Mouse (Mus musculus): ENCODE data around the gene Gfod2. TPM values are rescaled to one million over a fixed set of nuclear protein-coding genes. Genes with fewer than 3 reads are reported as not detected.

Gfod2 gene
- polyA plus RNA-seq, 1 experiment from 2014 or later: 22.4 TPM

GRCm38 (mm10) chr8:105794009-105794598, 35.6 kb upstream of the Gfod2 start:
- H3K9me3 ChIP-seq (ENCODE audit: control insufficient read depth, low read length): no peaks in the 10 kb centered on the region
- no peak overlapping the region for H3K9ac ChIP-seq (ENCODE audit: low read length)
- H3K27ac ChIP-seq (ENCODE audit: low read length): no peak overlapping the region
- peak; percentile 42; the same call in 1 of the 2 replicates for ATAC-seq (ENCODE audit: low read depth)
- 71% methylated on average over 3 of the region's 3 CpGs for WGBS
- H3K4me3 ChIP-seq (ENCODE audit: low read length): no peak overlapping the region
- no peaks in the 10 kb centered on the region for H3K36me3 ChIP-seq (ENCODE audit: control insufficient read depth, insufficient read depth, low read length)
- no peaks in the 10 kb centered on the region for H3K27me3 ChIP-seq (ENCODE audit: control insufficient read depth, insufficient read depth, low read depth, low read length)
- no peak overlapping the region for H3K4me2 ChIP-seq (ENCODE audit: low read depth, low read length)
- H3K4me1 ChIP-seq (replicated peaks; ENCODE audit: control insufficient read depth, insufficient read depth, low read length): peaks cover 9% of the 10 kb centered on the region

- no peak overlapping the region for H3K4me3 ChIP-seq (ENCODE audit: low read length)
- no peaks in the 10 kb centered on the region for H3K27me3 ChIP-seq (ENCODE audit: control insufficient read depth, insufficient read depth, low read depth, low read length)
- 88% methylated on average over 1 of the region's 1 CpGs for WGBS
- H3K4me2 ChIP-seq (ENCODE audit: low read depth, low read length): no peak overlapping the region
- ATAC-seq (ENCODE audit: low read depth): no peak
- H3K9ac ChIP-seq (ENCODE audit: low read length): no peak overlapping the region
- no peak overlapping the region for H3K27ac ChIP-seq (ENCODE audit: low read length)
- H3K36me3 ChIP-seq (ENCODE audit: control insufficient read depth, insufficient read depth, low read length): no peaks in the 10 kb centered on the region
- H3K9me3 ChIP-seq (ENCODE audit: control insufficient read depth, low read length): no peaks in the 10 kb centered on the region
- peaks cover 3% of the 10 kb centered on the region; the same call in 1 of the 2 replicates for H3K4me1 ChIP-seq (replicated peaks; ENCODE audit: control insufficient read depth, insufficient read depth, low read length)
Observed at GRCm38 (mm10) chr8:105793331-105793730, 34.9 kb upstream of the Gfod2 start.

GRCm38 (mm10) chr8:105789626-105790025, 31.2 kb upstream of the Gfod2 start:
- Histone ChIP-seq H3K4me1 (replicated peaks; ENCODE audit: control insufficient read depth, insufficient read depth, low read length) (peaks cover 3% of the 10 kb centered on the region; the same call in 1 of the 2 replicates), H3K4me2 (ENCODE audit: low read depth, low read length) (no peak overlapping the region), H3K27me3 (ENCODE audit: control insufficient read depth, insufficient read depth, low read depth, low read length) (no peaks in the 10 kb centered on the region), H3K4me3 (ENCODE audit: low read length) (no peak overlapping the region), H3K9ac (ENCODE audit: low read length) (no peak overlapping the region), H3K27ac (ENCODE audit: low read length) (no peak overlapping the region), H3K9me3 (ENCODE audit: control insufficient read depth, low read length) (no peaks in the 10 kb centered on the region), H3K36me3 (ENCODE audit: control insufficient read depth, insufficient read depth, low read length) (no peaks in the 10 kb centered on the region)
- no peak for ATAC-seq (ENCODE audit: low read depth)

- Histone ChIP-seq H3K4me1 (replicated peaks; ENCODE audit: control insufficient read depth, insufficient read depth, low read length) (peaks cover 3% of the 10 kb centered on the region; the same call in 1 of the 2 replicates), H3K36me3 (ENCODE audit: control insufficient read depth, insufficient read depth, low read length) (no peaks in the 10 kb centered on the region), H3K27me3 (ENCODE audit: control insufficient read depth, insufficient read depth, low read depth, low read length) (no peaks in the 10 kb centered on the region), H3K4me2 (ENCODE audit: low read depth, low read length) (no peak overlapping the region), H3K27ac (ENCODE audit: low read length) (no peak overlapping the region), H3K9me3 (ENCODE audit: control insufficient read depth, low read length) (no peaks in the 10 kb centered on the region), H3K4me3 (ENCODE audit: low read length) (no peak overlapping the region), H3K9ac (ENCODE audit: low read length) (no peak overlapping the region)
- 51% methylated on average over 4 of the region's 4 CpGs for WGBS
- ATAC-seq (ENCODE audit: low read depth): no peak
Observed at GRCm38 (mm10) chr8:105788927-105789326, 30.5 kb upstream of the Gfod2 start.

GRCm38 (mm10) chr8:105788241-105788640, 29.8 kb upstream of the Gfod2 start:
- no peaks in the 10 kb centered on the region for H3K27me3 ChIP-seq (ENCODE audit: control insufficient read depth, insufficient read depth, low read depth, low read length)
- no peak overlapping the region for H3K27ac ChIP-seq (ENCODE audit: low read length)
- no peak for ATAC-seq (ENCODE audit: low read depth)
- 91% methylated on average over 2 of the region's 2 CpGs for WGBS
- no peak overlapping the region for H3K4me2 ChIP-seq (ENCODE audit: low read depth, low read length)
- no peaks in the 10 kb centered on the region for H3K36me3 ChIP-seq (ENCODE audit: control insufficient read depth, insufficient read depth, low read length)
- H3K9me3 ChIP-seq (ENCODE audit: control insufficient read depth, low read length): no peaks in the 10 kb centered on the region
- no peak overlapping the region for H3K4me3 ChIP-seq (ENCODE audit: low read length)
- H3K4me1 ChIP-seq (replicated peaks; ENCODE audit: control insufficient read depth, insufficient read depth, low read length): no peaks in the 10 kb centered on the region
- no peak overlapping the region for H3K9ac ChIP-seq (ENCODE audit: low read length)

GRCm38 (mm10) chr8:105780298-105780697, 21.8 kb upstream of the Gfod2 start:
- Histone ChIP-seq H3K27me3 (ENCODE audit: control insufficient read depth, insufficient read depth, low read depth, low read length) (no peaks in the 10 kb centered on the region), H3K9ac (ENCODE audit: low read length) (no peak overlapping the region), H3K9me3 (ENCODE audit: control insufficient read depth, low read length) (no peaks in the 10 kb centered on the region), H3K4me2 (ENCODE audit: low read depth, low read length) (no peak overlapping the region), H3K4me1 (replicated peaks; ENCODE audit: control insufficient read depth, insufficient read depth, low read length) (no peaks in the 10 kb centered on the region), H3K4me3 (ENCODE audit: low read length) (no peak overlapping the region), H3K36me3 (ENCODE audit: control insufficient read depth, insufficient read depth, low read length) (peaks cover 30% of the 10 kb centered on the region), H3K27ac (ENCODE audit: low read length) (no peak overlapping the region)
- no peak for ATAC-seq (ENCODE audit: low read depth)
- WGBS: 87% methylated on average over 5 of the region's 5 CpGs

- H3K36me3 ChIP-seq (ENCODE audit: control insufficient read depth, insufficient read depth, low read length): peaks cover 37% of the 10 kb centered on the region
- H3K4me1 ChIP-seq (replicated peaks; ENCODE audit: control insufficient read depth, insufficient read depth, low read length): no peaks in the 10 kb centered on the region
- H3K4me3 ChIP-seq (ENCODE audit: low read length): no peak overlapping the region
- no peak overlapping the region for H3K9ac ChIP-seq (ENCODE audit: low read length)
- no peak for ATAC-seq (ENCODE audit: low read depth)
- no peak overlapping the region for H3K27ac ChIP-seq (ENCODE audit: low read length)
- no peaks in the 10 kb centered on the region for H3K9me3 ChIP-seq (ENCODE audit: control insufficient read depth, low read length)
- H3K27me3 ChIP-seq (ENCODE audit: control insufficient read depth, insufficient read depth, low read depth, low read length): no peaks in the 10 kb centered on the region
- WGBS: 79% methylated on average over 2 of the region's 2 CpGs
- no peak overlapping the region for H3K4me2 ChIP-seq (ENCODE audit: low read depth, low read length)
Observed at GRCm38 (mm10) chr8:105777833-105778232, 19.4 kb upstream of the Gfod2 start.

GRCm38 (mm10) chr8:105774498-105774897, 16.0 kb upstream of the Gfod2 start:
- Histone ChIP-seq H3K9me3 (ENCODE audit: control insufficient read depth, low read length) (no peaks in the 10 kb centered on the region), H3K4me1 (replicated peaks; ENCODE audit: control insufficient read depth, insufficient read depth, low read length) (no peaks in the 10 kb centered on the region), H3K36me3 (ENCODE audit: control insufficient read depth, insufficient read depth, low read length) (peaks cover 38% of the 10 kb centered on the region), H3K9ac (ENCODE audit: low read length) (no peak overlapping the region), H3K27ac (ENCODE audit: low read length) (no peak overlapping the region), H3K4me2 (ENCODE audit: low read depth, low read length) (no peak overlapping the region), H3K27me3 (ENCODE audit: control insufficient read depth, insufficient read depth, low read depth, low read length) (no peaks in the 10 kb centered on the region), H3K4me3 (ENCODE audit: low read length) (no peak overlapping the region)
- 95% methylated on average over 5 of the region's 5 CpGs for WGBS
- no peak for ATAC-seq (ENCODE audit: low read depth)

- Histone ChIP-seq H3K27ac (ENCODE audit: low read length) (no peak overlapping the region), H3K4me2 (ENCODE audit: low read depth, low read length) (no peak overlapping the region), H3K9me3 (ENCODE audit: control insufficient read depth, low read length) (no peaks in the 10 kb centered on the region), H3K27me3 (ENCODE audit: control insufficient read depth, insufficient read depth, low read depth, low read length) (no peaks in the 10 kb centered on the region), H3K36me3 (ENCODE audit: control insufficient read depth, insufficient read depth, low read length) (peaks cover 35% of the 10 kb centered on the region), H3K4me3 (ENCODE audit: low read length) (no peak overlapping the region), H3K9ac (ENCODE audit: low read length) (no peak overlapping the region), H3K4me1 (replicated peaks; ENCODE audit: control insufficient read depth, insufficient read depth, low read length) (no peaks in the 10 kb centered on the region)
- WGBS: 83% methylated on average over 1 of the region's 1 CpGs
- ATAC-seq (ENCODE audit: low read depth): no peak
Observed at GRCm38 (mm10) chr8:105773441-105773861, 15.0 kb upstream of the Gfod2 start.
